Mouse (Mus musculus) CH12F3 (cell line): ENCODE measurements around the gene Ssc4d.

Source experiments
- in situ Hi-C: fragments of 300-500 bp; cut with MboI; formaldehyde crosslinking; loops from 2 replicates; pipeline ENCODE4 v1.14.3; 2020; ENCODE audit warnings: low sequenced_read_pairs

The Ssc4d gene

GRCm38 (mm10) chr5:135945916-135946408, 28.4 kb downstream of the Ssc4d start:
- in situ Hi-C loops: no loop called here

- in situ Hi-C loops: no loop called here
These were observed 31.6 kb downstream of the Ssc4d start for GRCm38 (mm10) chr5:135942710-135943109.

GRCm38 (mm10) chr5:135940587-135940986, 33.7 kb downstream of the Ssc4d start:
- in situ Hi-C loops: no loop called here

GRCm38 (mm10) chr5:135935641-135936190, 38.6 kb downstream of the Ssc4d start:
- in situ Hi-C loops: no loop called here

- in situ Hi-C loops: no loop called here
These were observed 39.2 kb downstream of the Ssc4d start for GRCm38 (mm10) chr5:135935176-135935523.

GRCm38 (mm10) chr5:135934481-135935175, 39.7 kb downstream of the Ssc4d start, which contains the start of gene Ywhag:
Ywhag (minus strand) TSS chr5:135934616.
- in situ Hi-C loops: no loop called here

GRCm38 (mm10) chr5:135933900-135934441, 40.4 kb downstream of the Ssc4d start:
- in situ Hi-C loops: no loop called here

GRCm38 (mm10) chr5:135933222-135933899, 41.0 kb downstream of the Ssc4d start:
- in situ Hi-C loops: no loop called here

- in situ Hi-C loops: no loop called here
These were observed 42.0 kb downstream of the Ssc4d start for GRCm38 (mm10) chr5:135932359-135932758.

GRCm38 (mm10) chr5:135931526-135931925, 42.8 kb downstream of the Ssc4d start:
- in situ Hi-C loops: no loop called here

- in situ Hi-C loops: no loop called here
These were observed 44.5 kb downstream of the Ssc4d start for GRCm38 (mm10) chr5:135929685-135930424.

GRCm38 (mm10) chr5:135923901-135924300, 50.4 kb downstream of the Ssc4d start:
- in situ Hi-C loops: no loop called here

- in situ Hi-C loops: no loop called here
These were observed 54.4 kb downstream of the Ssc4d start for GRCm38 (mm10) chr5:135919902-135920301.

- in situ Hi-C loops: no loop called here
These were observed 55.7 kb downstream of the Ssc4d start for GRCm38 (mm10) chr5:135918593-135918992.

- in situ Hi-C loops: no loop called here
These were observed 56.3 kb downstream of the Ssc4d start for GRCm38 (mm10) chr5:135918059-135918437.

GRCm38 (mm10) chr5:135917327-135918058, 56.8 kb downstream of the Ssc4d start:
- in situ Hi-C loops: no loop called here

GRCm38 (mm10) chr5:135916601-135917000, 57.7 kb downstream of the Ssc4d start:
- in situ Hi-C loops: no loop called here

- in situ Hi-C loops: no loop called here
These were observed 58.2 kb downstream of the Ssc4d start for GRCm38 (mm10) chr5:135916051-135916565.

GRCm38 (mm10) chr5:135914156-135914555, 60.2 kb downstream of the Ssc4d start:
- in situ Hi-C loops: no loop called here

GRCm38 (mm10) chr5:135913201-135913600, 61.1 kb downstream of the Ssc4d start:
- in situ Hi-C loops: no loop called here
